Mouse (Mus musculus) thymus, adult 2 months (tissue): ENCODE measurements around the gene Prtn3.

Experiments
- CTCF ChIP-seq: fragments of 200-500 bp; IDR thresholded peaks from 2 replicates; pipeline ENCODE4 v1.5.1; 2012; ENCODE audit warnings: mild to moderate bottlenecking, control low read depth, low read length, moderate library complexity, borderline replicate concordance; ENCODE audit not compliant: control insufficient read depth, poor library complexity, insufficient read depth; ENCODE audit errors: extremely low read depth
- POLR2A ChIP-seq: fragments of 200-500 bp; IDR thresholded peaks from 2 replicates; pipeline ENCODE4 v1.6.1; 2012; ENCODE audit warnings: mild to moderate bottlenecking, low read length, control low read depth, moderate library complexity; ENCODE audit not compliant: control insufficient read depth, poor library complexity, insufficient read depth; ENCODE audit errors: extremely low read depth

DNA sequence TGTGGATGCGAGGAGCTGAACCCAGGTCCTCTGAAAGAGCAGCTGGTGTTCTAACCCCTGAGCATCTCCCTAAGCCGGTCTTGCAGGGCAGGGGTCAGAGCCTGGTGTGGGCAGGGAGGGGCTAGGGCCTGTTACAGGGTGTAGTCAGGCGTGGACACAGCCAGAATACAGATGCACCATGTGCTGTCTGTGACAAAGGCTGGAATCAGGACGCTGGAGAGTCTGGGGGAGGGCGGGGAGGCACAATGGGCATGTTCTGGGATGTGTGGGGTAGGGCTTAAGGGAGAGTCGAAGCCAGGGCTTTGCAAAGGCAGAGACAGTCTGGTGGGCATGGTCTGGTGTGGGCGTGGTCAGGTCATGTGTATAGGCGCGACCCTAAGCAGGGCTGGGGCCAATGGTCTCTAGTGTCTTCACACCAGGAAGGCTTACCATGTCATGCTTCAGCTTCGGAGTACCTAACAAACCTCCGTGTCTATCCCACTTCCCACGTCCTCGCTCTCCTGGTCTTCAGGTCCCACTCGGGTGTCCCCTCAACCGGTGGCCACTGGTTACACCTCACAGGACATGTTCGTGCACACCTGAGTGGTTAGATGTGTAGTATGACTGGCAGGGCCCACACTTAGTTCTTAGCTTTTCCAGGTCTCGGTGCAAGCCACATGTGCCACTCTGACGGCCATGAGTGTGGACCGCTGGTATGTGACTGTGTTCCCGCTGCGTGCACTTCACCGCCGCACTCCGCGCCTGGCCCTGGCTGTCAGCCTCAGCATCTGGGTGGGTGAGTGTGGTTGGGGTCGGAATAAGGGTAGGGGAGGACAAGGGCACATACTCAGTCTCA, 46.0 kb downstream of the Prtn3 start:
- TF ChIP-seq CTCF (no peak), POLR2A (no peak)
